Mouse (Mus musculus) B cell, adult 2 months (primary cell): ENCODE data around the gene Zfp667.

Experiments used
- DNase-seq, 2 experiments: peaks; one replicate each; pipeline ENCODE4 v3.0.0; 2022

Gene Zfp667

GRCm38 (mm10) chr7:6330458-6331232 is 44.3 kb downstream of the Zfp667 start:
- no peak for DNase-seq

GRCm38 (mm10) chr7:6331233-6331956 is 45.0 kb downstream of the Zfp667 start, which contains the start of gene Zfp583:
Gene Zfp583, minus strand, starts transcription at chr7:6331285.
- peak; percentile 77 to 80 for DNase-seq

- DNase-seq: no peak
Measured at GRCm38 (mm10) chr7:6339865-6340264, 53.5 kb downstream of the Zfp667 start.

- DNase-seq: peak; percentile 26 to 28
Measured at GRCm38 (mm10) chr7:6343501-6344071, 57.2 kb downstream of the Zfp667 start, which contains the start of gene Gm3854. Gene Gm3854, plus strand, starts transcription at chr7:6343759.

DNA sequence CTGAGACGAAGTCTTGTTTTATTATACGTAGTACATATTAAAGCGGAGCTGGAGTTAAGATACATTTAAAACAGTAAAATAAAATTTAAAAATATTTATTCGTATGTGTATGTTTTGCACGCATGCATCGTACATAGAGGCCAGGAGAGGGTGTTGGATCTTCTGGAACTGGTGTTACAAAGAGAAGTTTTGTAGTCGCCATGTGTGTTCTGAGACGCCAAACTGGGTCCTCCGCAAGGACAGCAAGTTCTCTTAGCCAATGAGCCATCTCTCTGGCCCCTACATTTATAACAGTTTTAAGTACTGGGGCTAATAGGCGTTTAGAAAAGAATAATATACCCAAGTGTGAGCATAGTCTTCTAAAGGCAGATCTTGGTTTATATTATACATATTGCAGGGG is 57.7 kb downstream of the Zfp667 start:
- DNase-seq: no peak
